Mouse (Mus musculus) sigmoid colon, adult 10 weeks (tissue): ENCODE data around the gene Scnm1. TPM values are rescaled to one million over a fixed set of nuclear protein-coding genes. Genes with fewer than 3 reads are reported as not detected.

ENCODE experiments used
- polyA plus RNA-seq: library from polyadenylated mRNA; stranded (reverse); fragments of 350-450 nt; fragmentation: Illumina TruSeq; extraction: RNeasy Lipid Tissue Mini Kit (QIAGEN cat#74804); gene quantifications from one replicate; pipeline ENCODE4 v1.2.3, GENCODE M21; 2014; ENCODE audit warnings: low read depth, low replicate concordance

Scnm1 gene
- 20.0 TPM for polyA plus RNA-seq

GRCm38 (mm10) chr3:95133680-95134101 is at the start of gene Scnm1, which contains the start of gene Lysmd1:
Scnm1 (minus strand) TSS chr3:95134011.
Lysmd1 (plus strand) TSS chr3:95134088.

GRCm38 (mm10) chr3:95159987-95160963 is 26.5 kb upstream of the Scnm1 start, which contains the start of gene Sema6c:
Sema6c (plus strand) TSS chr3:95160457.

DNA sequence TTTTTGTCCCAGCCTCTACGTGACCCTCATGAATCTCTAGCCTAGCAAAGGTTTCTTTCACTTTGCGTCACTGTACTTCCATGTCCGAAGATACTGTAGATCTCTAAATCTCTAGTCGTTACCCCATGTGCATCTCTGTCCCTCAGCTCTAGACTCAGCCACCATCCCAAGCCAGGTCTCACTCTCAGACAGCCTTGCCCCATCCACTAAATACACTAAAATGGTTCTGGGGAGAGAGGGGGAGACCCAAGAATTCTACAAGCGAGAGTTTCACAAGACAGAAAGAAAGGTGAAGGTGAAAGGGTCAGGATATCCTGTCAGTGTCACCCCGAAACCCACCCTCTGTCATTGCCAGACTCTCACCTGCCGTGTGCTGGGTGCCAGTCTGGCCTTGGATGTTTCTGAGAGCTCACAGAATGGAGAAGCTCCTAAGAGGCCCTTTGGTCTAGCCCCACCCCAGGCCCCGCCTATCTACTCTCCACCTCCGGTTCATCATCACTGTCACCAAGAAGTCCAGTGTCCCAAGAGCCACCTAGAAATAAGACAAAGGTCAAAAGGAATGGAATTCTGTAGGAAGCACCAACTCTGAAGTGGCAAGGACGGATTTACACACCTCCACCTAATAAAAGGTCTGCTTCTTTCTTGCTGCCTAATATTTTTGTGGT is 8.3 kb upstream of the Scnm1 start, which contains the start of gene Tnfaip8l2:
Tnfaip8l2 (minus strand) TSS at position 409 of the 665 bp plus-strand sequence.

GRCm38 (mm10) chr3:95124246-95124645 is 9.6 kb downstream of the Scnm1 start, which contains the start of gene Tmod4:
Tmod4 (plus strand) TSS chr3:95124476.

GRCm38 (mm10) chr3:95110911-95111726 is 22.7 kb downstream of the Scnm1 start, which contains the start of gene Vps72:
Vps72 (plus strand) TSS chr3:95111022.

GRCm38 (mm10) chr3:95106338-95107117 is 27.3 kb downstream of the Scnm1 start, which contains the start of gene Pip5k1a:
Pip5k1a (minus strand) TSS chr3:95106930.

Other genes with a start within 250 kb of the Scnm1 start
- 47.9 TPM for gene Psmb4, start 247.1 kb downstream of the Scnm1 start, polyA plus RNA-seq
- 57.4 TPM for gene Selenbp1, start 201.0 kb downstream of the Scnm1 start, polyA plus RNA-seq
- 18.9 TPM for gene Rfx5, start 179.9 kb downstream of the Scnm1 start, polyA plus RNA-seq
- 6.1 TPM for gene Pi4kb, start 159.3 kb downstream of the Scnm1 start, polyA plus RNA-seq
- 4.5 TPM for gene Zfp687, start 118.6 kb downstream of the Scnm1 start, polyA plus RNA-seq
- gene Psmd4, start 91.4 kb downstream of the Scnm1 start, polyA plus RNA-seq = 10.4 TPM
- gene Pip5k1a, start 27.1 kb downstream of the Scnm1 start, polyA plus RNA-seq = 14.5 TPM
- gene Vps72, start 23.0 kb downstream of the Scnm1 start, polyA plus RNA-seq = 33.0 TPM
- gene Tmod4, start 9.5 kb downstream of the Scnm1 start, polyA plus RNA-seq = 3.4 TPM
- gene Lysmd1, start 77 bp upstream of the Scnm1 start, polyA plus RNA-seq = 1.8 TPM
- not detected for gene Tnfaip8l2, start 8.3 kb upstream of the Scnm1 start, polyA plus RNA-seq
- not detected for gene Sema6c, start 26.4 kb upstream of the Scnm1 start, polyA plus RNA-seq
- gene Gabpb2, start 83.9 kb upstream of the Scnm1 start, polyA plus RNA-seq = 53.4 TPM
- gene Cdc42se1, start 94.7 kb upstream of the Scnm1 start, polyA plus RNA-seq = 18.0 TPM
- 40.5 TPM for gene Mllt11, start 98.2 kb upstream of the Scnm1 start, polyA plus RNA-seq
- not detected for gene Gm128, start 107.6 kb upstream of the Scnm1 start, polyA plus RNA-seq
- 1.4 TPM for gene Bnipl, start 117.2 kb upstream of the Scnm1 start, polyA plus RNA-seq
- gene Mindy1, start 147.3 kb upstream of the Scnm1 start, polyA plus RNA-seq = 113 TPM
- gene Prune1, start 148.1 kb upstream of the Scnm1 start, polyA plus RNA-seq = 7.0 TPM
- not detected for gene Anxa9, start 173.2 kb upstream of the Scnm1 start, polyA plus RNA-seq
- gene Cers2, start 180.8 kb upstream of the Scnm1 start, polyA plus RNA-seq = 83.0 TPM
- gene Setdb1, start 223.2 kb upstream of the Scnm1 start, polyA plus RNA-seq = 20.2 TPM